Mouse (Mus musculus) urinary bladder, adult 2 months (tissue): Measurements from ENCODE around the gene Plce1. TPM values are rescaled to one million over a fixed set of nuclear protein-coding genes. Genes with fewer than 3 reads are reported as not detected.

Experiments
- DNase-seq: peaks from one replicate; pipeline ENCODE4 v3.0.0; 2022; ENCODE audit warnings: low spot score
- polyA plus RNA-seq: library from polyadenylated mRNA; depleted of rRNA; stranded (reverse); fragments of >200 nt; gene quantifications from 2 replicates; pipeline ENCODE4 v1.2.3, GENCODE M21; 2012

Gene Plce1
- polyA plus RNA-seq, 1 experiment, result 16.2 TPM

DNA sequence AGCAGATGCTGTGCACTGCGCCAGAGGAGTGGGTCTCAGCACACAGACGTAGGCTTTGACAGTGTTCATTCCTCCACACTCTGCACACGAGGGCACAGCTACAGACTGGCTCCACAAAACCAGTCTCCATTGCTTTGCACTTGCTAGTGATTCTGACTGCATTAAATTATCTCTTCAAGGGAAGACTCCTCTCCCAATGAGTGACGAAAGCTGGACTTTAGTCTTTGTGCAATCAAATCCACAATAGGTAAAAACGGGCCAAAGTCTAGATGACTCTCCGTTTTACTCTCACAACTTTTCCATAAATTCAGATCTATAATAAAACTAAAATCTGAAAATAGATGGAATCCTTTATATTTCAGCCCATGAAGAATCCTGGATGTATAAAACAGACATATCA, 242.1 kb downstream of the Plce1 start:
- DNase-seq, result no peak

GRCm38 (mm10) chr19:38723969-38724368, 243.1 kb downstream of the Plce1 start:
- no peak for DNase-seq

GRCm38 (mm10) chr19:38728842-38729241, 247.9 kb downstream of the Plce1 start:
- no peak for DNase-seq

DNA sequence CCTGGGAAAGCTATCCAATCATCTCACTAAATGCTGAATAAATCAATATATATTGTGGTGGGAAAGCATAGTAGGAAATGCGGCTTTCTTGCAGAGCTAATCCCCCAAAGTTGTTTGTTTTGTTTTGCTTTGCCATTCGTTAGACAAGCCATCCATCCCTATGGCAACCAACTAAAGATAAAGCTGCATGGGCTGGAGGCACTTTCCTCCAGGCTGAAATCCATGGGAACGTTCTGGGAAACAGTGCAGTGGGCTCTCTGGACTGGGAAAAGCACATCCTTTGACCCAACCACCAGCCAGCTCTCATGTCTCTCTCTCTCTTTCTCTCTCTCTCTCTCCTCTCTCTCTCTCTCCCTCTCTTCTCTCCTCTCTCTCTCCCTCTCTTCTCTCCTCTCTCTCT, 248.4 kb downstream of the Plce1 start:
- DNase-seq, result no peak

- DNase-seq, result no peak
Measured at GRCm38 (mm10) chr19:38744546-38744945, 263.6 kb downstream of the Plce1 start.

DNA sequence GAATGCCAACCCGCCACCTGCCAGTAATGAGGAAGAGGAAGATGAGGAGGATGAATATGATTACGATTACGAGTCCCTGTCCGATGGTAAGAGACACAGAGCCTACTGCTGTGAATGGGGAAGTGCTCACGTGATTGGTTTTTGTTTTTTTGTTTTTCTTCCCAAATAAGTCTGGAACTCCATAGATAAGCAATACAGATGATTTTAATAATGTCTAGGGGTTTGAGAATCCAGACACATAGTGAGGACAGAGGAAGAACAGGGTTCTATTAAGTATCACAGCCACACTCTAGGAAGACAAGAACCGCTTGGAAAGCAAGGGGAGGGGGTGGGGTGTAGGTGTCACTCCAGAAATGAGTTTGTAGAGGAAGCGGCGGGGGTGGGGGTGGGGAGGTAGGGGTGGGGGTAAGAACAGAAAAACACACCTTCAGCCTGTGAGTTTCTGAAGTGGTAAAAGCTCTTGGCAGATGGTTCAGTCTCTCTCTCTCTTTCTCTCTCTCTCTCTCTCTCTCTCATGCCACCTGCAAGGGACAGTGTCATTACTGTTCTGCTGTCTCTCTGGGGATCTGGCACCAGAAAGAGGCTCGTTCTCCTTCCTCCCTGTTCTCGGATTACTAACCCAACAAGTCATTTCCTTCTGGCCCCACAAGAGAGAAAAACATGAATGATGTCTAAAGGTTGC, 265.0 kb downstream of the Plce1 start:
- DNase-seq, result no peak

GRCm38 (mm10) chr19:38746492-38747014, 265.6 kb downstream of the Plce1 start:
- DNase-seq, result no peak

GRCm38 (mm10) chr19:38750192-38750591, 269.3 kb downstream of the Plce1 start:
- no peak for DNase-seq

- DNase-seq, result no peak
Measured at GRCm38 (mm10) chr19:38757161-38757560, 276.3 kb downstream of the Plce1 start.

DNA sequence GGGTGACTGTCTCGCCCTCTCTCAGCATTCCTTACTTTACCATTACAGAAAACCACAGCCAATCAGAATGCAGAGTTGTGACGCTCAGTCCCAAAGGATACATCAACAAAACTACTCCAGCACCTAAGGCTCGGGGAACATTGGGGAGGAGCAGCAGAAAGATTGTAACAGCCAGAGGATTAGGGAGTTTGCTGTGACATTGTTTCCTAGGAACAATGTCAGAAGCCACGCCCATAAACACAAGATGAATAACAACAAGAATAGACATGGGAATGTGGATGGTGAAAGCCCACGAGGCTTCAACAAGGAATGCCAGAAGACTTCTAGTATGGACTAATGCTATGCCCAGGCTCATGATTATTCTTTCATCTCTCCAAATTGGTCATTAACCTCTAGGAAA, 277.1 kb downstream of the Plce1 start:
- no peak for DNase-seq

GRCm38 (mm10) chr19:38758685-38759472, 278.0 kb downstream of the Plce1 start:
- no peak for DNase-seq

DNA sequence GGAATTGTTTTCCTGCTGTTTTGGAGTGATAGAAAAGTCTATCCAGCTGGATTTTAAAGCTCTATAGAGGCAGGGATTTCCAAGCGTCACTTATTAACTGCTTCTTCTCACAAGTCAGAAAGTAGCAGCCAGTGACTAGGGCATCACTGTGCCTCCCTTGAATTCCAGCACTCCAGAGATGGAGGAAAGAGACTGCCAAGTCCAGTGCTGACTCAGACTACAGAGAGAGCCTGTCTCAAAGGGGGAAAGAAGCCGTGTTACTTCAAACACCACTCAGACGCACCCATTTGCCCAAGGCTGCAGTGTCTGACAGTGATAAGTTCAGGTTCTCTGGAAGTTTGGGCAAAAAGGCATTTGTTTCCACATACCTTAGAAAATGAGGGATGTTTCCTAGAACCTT, 279.5 kb downstream of the Plce1 start:
- DNase-seq, result no peak

- DNase-seq, result no peak
Measured at GRCm38 (mm10) chr19:38766306-38766705, 285.4 kb downstream of the Plce1 start.

DNA sequence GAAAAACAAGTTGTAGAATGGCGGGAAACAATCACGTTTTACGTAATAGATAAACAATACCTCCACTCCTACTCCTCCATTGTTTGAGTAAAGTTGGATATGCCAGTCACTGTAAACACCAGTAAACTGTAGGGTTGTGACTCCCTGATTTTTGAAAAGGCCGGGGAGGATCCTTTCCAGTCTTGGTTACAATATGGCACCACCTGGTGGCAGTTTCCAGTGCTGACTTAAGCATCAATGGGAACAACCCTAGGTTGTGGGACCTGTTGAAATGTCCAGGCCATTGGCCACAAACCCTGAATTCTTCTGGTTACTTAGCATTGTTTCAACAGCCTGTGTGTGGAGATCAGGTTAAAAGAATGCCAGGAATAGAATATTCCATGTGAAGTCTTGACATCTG, 294.6 kb downstream of the Plce1 start:
- no peak for DNase-seq

GRCm38 (mm10) chr19:38778805-38779204, 297.9 kb downstream of the Plce1 start:
- no peak for DNase-seq

- no peak for DNase-seq
Measured at GRCm38 (mm10) chr19:38783542-38783941, 302.6 kb downstream of the Plce1 start.

DNA sequence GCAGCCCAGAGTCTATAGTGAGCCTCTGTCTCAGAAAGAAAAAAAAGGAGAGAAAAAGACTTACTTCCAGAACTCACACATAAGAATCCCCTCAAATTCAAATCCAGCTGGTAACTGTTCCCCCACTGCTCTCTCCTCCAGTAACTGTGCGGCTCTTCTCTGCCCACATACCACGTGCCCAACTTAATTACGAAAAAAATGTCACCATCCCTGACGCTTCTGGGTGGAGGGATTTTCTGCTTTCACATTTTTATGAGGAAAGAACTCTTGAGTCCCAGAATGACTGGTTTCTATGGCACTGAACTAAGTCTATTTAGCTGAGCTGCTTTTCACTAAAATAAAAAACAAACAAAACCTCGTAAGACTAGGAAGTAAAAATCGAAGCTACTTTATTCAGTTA, 306.8 kb downstream of the Plce1 start:
- DNase-seq, result no peak

GRCm38 (mm10) chr19:38793563-38794045, 312.7 kb downstream of the Plce1 start:
- DNase-seq, result no peak

DNA sequence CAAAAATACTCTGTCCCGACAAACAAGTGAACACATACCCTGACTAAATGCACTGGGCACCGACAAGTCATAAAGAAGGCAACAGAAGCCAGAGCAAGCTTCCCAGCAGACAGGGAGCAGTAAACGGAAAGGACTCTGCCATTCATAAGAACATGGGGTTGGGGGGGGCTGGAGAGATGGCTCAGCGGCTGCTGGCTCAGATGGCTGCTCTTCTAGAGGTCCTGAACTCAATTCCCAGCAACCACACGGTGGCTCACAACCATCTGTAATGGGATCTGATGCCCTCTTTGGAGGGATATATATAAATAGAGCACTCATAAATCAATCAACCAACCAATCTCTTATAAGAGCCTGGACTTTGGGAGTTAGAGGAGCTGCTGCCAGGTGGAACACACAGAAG, 315.6 kb downstream of the Plce1 start:
- no peak for DNase-seq

- DNase-seq, result no peak
Measured at GRCm38 (mm10) chr19:38798291-38798690, 317.4 kb downstream of the Plce1 start.

DNA sequence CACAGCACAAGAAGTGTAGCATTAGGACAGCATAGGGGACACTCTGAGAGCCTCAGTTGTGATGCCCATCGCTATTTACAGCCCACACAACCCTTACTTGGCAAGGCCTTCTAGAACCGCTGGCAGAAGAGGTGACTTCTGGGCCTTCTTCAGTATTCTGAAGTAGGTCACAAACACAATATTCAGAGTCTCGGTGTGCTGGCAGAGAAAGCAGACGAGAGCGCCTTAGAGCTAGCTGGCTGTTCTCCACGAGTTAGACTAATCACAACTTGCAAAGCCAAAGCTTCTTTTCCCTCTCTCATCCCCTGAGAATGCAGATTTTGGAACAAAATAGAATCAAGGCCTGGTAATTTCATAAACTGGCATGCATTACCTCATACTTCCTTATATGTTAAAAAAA, 317.9 kb downstream of the Plce1 start:
- DNase-seq, result no peak

DNA sequence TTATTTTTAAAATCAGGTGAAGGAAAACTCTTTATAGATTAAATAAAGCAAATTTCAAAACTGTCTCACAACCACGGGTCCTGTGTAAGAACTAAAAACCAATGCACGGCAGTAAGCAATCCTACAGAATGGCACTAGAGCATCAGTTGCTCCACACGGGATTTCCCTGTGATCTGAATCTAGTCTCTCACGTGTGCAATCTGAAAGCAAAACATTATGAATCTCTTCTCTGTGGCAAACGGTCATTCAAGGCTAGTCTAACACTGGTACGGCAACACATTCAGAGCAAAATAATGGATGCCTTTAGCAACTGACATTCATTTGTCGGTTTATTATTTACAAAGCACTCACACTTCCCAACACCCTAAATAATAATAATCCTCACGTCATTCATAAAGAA, 337.3 kb downstream of the Plce1 start:
- no peak for DNase-seq
